Mouse (Mus musculus): ENCODE data around the gene Gba2.

- no peak for TF ChIP-seq CTCF (IDR thresholded peaks at IDR 0.05; ENCODE audit: borderline replicate concordance, insufficient read depth, low read depth, low read length)
- TF ChIP-seq POLR2A (IDR thresholded peaks at IDR 0.05; ENCODE audit: borderline replicate concordance, insufficient read depth, low read length), result no peak
These were observed 19.9 kb downstream of the Gba2 start for GRCm38 (mm10) chr4:43558631-43559356.

All from cerebellum, adult 2 months (tissue).